Mouse (Mus musculus): ENCODE results near the gene Calm1. TPM values are rescaled to one million over a fixed set of nuclear protein-coding genes. Genes with fewer than 3 reads are reported as not detected.
"Not testable (repeated sequence)": the region's sequence is repeated elsewhere in the genome, so short reads cannot be mapped to it uniquely, and the experiment has no call there.

Gene Calm1
- total RNA-seq, 1 experiment from 2014 or later = 432 TPM

DNA sequence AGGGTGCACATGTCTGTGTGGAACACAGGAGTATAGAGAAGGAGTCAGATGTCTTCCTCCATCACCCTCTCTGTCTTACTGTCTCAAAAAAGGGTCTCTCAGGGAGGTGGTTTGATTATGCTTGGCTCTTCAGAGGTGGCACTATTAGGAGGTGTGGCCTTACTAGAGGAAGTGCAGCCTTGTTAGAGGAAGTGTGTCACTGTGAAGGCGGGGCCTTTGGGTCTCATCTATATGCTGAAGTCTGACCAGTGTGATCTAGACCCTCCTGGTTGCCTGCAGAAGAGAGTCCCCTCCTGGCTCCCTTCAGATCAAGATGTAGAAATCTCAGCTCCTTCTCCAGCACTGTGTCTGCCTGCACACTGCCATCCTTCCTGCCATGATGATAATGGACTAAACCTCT lies 5.1 kb upstream of the Calm1 start:
- no peak for DNase-seq

- peak; percentile 43 for DNase-seq
Measured at GRCm38 (mm10) chr12:100196786-100197185, 2.4 kb upstream of the Calm1 start.

DNA sequence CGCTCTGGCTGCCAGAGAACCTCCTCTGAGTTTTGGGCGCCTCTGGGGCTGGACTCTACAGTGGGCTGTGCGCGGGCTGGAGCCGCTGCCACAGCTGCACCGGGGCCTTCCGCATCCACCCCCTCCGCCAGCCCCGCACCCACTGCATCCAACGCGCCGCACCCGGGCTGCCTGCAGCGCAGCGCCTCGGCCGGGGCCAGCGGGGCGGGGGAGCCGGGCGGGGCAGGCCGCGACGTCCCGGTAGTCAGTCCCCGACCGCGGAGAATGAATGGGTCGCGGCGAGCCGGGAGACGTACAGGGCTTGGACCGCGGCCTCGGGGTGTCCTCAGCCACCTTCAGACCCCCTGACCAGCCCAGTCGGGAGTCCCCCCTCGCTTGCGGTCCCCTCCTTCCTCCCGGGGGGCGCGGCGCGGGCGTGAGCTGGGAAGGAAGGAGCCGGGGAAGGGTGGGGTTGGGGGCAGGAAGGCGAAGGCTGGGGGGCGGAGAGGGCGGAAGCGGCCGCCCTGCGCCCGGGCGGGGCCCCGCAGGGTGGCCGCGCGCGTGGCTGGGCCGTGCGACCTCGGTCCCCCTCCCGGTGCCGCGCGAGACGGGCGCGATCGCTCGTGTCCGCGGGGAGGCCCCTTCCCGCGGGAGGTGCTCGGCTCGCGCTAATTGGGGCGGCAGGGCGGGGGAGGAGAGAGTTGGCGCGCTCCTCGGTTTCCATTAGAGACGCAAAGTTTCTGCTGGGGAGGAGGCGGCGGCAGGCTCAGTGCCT lies 833 bp downstream of the Calm1 start:
- peak; percentile 82 for DNase-seq

- DNase-seq = no peak
Measured at GRCm38 (mm10) chr12:100200645-100201362, 1.6 kb downstream of the Calm1 start.

DNA sequence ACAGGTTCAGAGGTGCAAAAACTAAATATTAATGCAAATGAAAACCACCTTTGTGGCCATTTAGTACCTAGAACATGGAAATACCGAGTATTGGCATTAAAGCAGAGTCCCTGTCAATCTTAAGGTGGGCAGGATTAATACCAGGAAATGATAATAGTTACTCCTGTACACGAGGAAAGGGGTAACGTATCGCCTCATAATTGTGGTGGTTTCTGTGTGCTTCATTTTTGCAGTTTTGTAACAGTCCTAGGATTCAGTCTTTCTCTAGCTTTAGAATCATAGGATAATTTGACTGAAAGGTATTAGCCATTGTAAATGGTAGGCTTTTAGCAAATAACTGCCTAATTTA lies 2.1 kb downstream of the Calm1 start:
- DNase-seq = no peak

DNA sequence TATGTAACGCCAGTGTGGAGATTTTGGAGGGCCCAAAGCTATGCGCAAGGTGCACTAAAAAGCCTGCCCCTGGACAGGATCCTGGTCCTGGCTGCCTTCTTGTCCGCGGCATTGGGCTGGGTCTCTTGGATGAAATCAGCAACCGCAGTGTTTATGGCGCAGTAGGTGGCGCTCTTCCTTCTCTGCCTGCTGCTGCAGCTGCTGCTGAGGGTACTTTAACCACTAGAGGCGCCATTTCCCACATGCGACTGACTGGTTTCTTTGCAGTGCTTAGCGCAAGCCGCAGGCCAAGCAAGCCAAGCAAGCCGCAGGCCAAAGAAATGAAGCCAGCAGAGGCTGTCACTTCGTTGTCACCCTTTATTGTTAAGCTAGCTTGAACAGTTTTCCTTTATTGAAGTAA lies 2.6 kb downstream of the Calm1 start:
- peak; percentile 94 for DNase-seq

DNA sequence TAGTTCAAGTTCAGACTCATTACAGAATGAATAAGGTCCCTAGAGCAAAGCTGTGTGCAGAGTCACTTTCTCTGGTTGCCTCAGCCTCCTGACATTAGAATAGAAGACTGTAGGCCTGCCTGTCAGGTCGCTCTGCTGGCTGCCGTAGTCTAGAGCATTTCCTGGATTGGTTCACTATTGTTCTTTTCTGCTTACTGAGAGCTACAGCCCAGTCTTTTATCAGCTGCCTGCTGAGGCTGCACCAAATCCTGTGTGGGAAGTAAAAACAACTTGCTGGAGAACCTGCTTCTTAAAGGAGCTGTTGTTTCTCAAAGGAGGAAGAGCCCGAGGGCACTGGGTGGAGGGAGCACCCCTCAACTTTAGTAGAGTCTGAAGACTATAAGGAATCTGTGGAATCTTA lies 4.5 kb downstream of the Calm1 start:
- DNase-seq = no peak

- no peak for DNase-seq
Measured at GRCm38 (mm10) chr12:100205156-100205555, 5.9 kb downstream of the Calm1 start.

DNA sequence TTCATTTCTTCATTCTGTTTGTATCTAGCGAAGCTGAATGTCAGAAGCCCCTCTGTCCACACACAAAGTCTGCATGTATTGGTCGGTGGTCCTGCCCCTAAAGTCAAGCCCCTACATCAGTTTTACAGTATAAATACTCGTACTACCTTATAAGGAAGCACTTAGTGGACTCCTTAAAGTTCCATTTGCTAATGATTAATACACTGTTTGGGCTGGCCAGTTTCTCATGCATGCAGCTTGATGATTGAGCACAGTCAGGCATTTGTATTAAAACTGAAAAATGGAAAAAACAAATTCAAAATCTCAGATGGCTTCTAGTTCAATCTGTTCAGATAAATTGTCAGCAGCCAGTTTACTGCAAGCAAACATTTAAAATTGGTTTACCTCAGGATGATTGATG lies 7.3 kb downstream of the Calm1 start:
- no peak for DNase-seq

DNA sequence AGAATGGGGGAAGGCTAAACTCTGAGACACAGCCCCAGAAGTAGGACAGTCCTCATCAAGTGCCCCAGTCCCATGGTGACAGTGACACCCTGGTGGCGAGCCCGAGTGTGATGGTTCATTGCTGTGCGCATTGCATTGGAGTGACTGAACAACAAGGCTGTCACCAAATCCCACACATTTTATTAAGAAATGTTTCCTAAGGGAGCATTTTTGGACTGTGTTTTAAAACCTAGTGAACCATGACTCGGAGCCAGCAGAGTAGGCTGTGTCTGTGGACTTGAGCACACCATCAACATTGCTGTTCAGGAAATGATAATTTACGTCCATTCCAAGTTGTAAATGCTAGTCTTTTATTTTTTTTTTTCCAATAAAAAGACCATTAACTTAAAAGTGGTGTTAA lies 7.7 kb downstream of the Calm1 start:
- peak; percentile 57 for DNase-seq

DNA sequence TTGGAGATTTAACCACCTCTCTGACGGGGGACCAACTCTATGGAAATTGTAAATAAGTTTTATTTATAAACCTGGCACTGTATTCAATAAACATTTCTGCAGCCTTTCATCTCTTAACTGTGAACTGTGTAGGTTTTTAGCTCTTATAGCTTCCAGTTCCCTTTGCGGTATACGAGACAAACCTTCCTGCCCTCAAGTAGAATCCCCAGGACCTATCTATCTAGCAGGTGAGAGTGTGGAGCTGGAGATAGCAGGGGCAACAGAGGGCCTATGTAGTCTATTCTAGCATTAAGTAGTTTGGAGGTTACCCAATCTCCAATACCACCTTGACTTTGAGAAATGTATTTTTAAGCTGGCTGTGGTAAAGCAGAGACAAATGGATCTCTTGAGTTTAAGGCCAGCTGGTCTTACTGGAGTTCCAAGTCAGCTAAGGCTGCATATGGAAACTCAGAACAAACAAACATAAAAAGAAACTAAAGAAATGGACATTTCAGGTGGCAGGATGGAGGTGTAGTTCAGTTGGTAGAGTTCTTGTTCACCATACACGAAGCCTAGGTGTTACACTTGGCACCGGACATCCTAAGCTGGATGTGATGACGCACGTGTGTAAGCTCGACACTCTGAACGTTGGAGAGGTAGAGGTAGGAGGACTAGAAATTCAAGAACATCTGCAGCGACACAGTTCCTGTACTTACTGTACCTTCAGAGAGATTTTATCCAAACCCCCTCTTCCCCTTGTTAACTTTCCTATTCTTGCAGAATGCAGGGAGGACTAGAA lies 10.7 kb downstream of the Calm1 start:
- no peak for DNase-seq

- peak; percentile 40 for DNase-seq
Measured at GRCm38 (mm10) chr12:100210973-100211372, 11.7 kb downstream of the Calm1 start.

GRCm38 (mm10) chr12:100211453-100212185 lies 12.4 kb downstream of the Calm1 start:
- no peak for DNase-seq

DNA sequence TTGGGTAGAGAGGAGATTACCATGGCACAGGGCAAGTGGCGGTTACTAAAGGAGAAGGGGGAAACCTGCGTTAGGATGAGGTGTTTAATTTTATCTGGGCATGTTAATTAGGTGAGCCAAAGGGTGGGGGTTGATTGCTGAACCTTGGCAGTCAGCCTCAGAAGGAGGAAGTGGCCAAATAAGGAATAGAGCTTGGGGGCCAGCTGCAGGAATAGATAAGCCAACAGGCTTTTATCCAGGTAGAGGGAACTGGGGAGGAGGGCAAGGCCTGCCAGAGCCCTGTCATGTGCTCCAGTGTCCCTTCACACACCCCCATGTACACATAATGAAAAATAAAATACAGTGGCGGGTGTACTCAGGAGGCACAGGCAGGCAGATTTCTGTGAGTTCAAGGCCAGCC lies 13.2 kb downstream of the Calm1 start:
- no peak for DNase-seq

GRCm38 (mm10) chr12:100213162-100213561 lies 13.9 kb downstream of the Calm1 start:
- DNase-seq = no peak

GRCm38 (mm10) chr12:100214156-100214555 lies 14.9 kb downstream of the Calm1 start:
- no peak for DNase-seq

DNA sequence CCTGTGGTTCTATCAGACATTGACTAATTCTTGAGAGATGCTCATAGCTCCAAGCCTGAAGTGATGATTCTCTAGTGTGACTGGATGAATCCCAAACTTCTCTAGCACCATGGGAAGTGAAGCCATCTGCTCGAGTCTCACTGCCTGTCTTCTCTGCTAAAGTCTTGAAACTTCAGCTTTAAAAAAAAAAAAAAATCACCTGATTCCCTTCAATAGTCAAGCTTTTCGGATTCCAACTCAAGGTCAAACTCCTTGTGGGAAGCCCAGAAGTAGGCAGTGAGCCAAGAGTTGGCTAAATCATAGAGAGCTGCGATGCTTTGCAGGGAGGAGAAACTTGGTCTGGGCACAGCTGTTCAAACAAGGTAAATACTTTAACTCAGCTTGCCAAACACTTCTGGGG lies 15.5 kb downstream of the Calm1 start:
- peak; percentile 58 for DNase-seq

DNA sequence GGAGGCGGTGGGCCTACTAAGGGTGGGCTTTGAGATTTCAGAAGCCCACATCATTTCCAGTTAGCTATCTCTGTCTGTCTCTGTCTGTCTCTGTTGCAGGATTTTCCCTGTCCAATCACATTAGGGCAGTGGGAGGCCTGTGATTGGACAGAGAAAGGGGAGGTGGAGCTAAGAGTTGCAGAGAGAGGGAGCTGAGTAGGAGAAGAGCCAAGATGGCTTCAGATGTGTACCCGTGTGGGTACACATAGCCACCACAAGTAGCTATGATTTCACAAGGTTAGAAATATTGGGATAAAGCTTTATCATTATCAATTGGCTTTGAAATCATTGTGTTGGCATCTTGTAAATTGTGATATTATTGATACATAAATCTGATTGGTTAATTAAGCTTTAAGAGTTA lies 17.9 kb downstream of the Calm1 start:
- DNase-seq = not testable (repeated sequence)

GRCm38 (mm10) chr12:100220012-100220411 lies 20.8 kb downstream of the Calm1 start:
- DNase-seq = no peak

GRCm38 (mm10) chr12:100221608-100222321 lies 22.5 kb downstream of the Calm1 start:
- no peak for DNase-seq

GRCm38 (mm10) chr12:100222322-100222993 lies 23.2 kb downstream of the Calm1 start:
- DNase-seq = no peak

Measured in adrenal gland, postnatal 14 days (tissue).